Mouse (Mus musculus): ENCODE results near the gene Etfbkmt. TPM values are rescaled to one million over a fixed set of nuclear protein-coding genes. Genes with fewer than 3 reads are reported as not detected.
"Not testable (repeated sequence)": the region's sequence is repeated elsewhere in the genome, so short reads cannot be mapped to it uniquely, and the experiment has no call there.

The Etfbkmt gene
- total RNA-seq, 2 experiments from 2014 or later = 2.9 to 3.0 TPM

DNA sequence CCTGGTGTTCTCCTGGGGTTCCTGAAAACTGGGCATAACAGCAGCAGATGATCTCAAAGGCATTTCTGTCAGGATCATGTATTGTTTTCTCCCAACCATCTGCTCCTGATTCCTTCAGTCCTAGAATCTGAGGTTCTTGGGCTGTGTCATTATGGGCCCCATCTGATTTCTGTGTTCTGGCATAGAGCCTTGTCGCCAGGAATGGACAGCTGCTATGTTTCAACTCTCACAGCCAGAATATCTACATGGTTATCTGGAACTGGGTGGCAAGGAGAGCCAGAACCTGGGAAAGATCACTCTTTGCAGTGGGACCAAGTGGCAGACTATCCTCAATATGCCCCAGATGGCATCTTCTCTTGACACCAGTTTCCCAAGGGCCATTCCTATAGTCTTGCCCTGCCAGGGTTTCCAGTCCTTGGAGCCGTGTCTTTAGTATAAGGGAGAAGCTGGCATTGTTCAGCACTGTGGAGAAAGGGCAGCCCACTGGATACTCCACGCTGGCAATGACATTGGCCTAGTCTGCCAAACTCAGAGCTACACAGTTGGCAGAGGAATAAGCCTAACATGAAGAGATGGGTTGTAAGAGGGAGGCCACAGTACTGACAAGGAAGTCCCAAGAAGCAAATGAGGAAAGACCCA is 35.4 kb downstream of the Etfbkmt start:
- peak in 1 of 2 experiments; percentile 5 for DNase-seq (ENCODE audit: low spot score in 2 of 2)

- no peak for DNase-seq (ENCODE audit: low spot score in 2 of 2)
These were observed 39.4 kb downstream of the Etfbkmt start for GRCm38 (mm10) chr6:149179064-149179463.

DNA sequence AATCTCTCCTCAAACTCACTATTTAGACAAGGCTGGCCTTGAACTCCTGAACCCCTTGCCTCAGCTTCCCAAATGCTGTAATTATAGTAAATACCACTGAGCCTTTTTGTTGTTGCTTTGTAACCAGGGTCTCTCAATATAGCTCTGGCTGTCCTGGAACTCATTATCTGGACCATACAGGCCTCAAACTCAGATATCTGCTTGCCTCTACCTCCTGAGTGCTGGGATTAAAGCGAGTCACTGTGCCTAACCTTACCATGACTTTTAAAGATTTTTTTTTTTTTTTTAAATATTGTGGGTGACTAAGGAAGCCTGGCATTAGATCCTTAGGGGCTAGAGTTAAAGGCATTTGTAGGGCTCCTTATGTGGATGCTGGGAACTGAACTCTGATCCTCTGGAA is 44.4 kb downstream of the Etfbkmt start:
- DNase-seq (ENCODE audit: low spot score in 2 of 2) = no peak

- no peak for DNase-seq (ENCODE audit: low spot score in 2 of 2)
These were observed 47.7 kb downstream of the Etfbkmt start for GRCm38 (mm10) chr6:149187371-149187770.

- DNase-seq (ENCODE audit: low spot score in 2 of 2) = peak; percentile 92 to 98
These were observed 48.6 kb downstream of the Etfbkmt start, which contains the start of gene Amn1 for GRCm38 (mm10) chr6:149188041-149188924. Gene Amn1, minus strand, starts transcription at chr6:149188712.

DNA sequence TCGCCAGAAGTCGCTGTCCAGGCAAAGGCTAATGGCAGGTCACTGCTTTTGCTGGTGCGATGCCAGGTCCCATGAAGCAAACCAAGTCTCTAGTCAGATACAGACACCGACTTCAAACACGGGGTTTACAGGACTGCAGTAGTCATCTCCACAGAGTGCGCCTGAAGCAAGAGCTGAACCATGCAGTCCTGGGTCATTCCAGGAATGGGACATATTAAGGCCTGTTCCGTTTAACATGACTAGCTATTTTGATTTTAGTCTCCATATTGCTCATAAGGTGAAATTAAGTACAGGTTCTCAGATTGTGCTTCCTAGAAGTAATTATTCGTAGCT is 49.2 kb downstream of the Etfbkmt start:
- no peak for DNase-seq (ENCODE audit: low spot score in 2 of 2)

DNA sequence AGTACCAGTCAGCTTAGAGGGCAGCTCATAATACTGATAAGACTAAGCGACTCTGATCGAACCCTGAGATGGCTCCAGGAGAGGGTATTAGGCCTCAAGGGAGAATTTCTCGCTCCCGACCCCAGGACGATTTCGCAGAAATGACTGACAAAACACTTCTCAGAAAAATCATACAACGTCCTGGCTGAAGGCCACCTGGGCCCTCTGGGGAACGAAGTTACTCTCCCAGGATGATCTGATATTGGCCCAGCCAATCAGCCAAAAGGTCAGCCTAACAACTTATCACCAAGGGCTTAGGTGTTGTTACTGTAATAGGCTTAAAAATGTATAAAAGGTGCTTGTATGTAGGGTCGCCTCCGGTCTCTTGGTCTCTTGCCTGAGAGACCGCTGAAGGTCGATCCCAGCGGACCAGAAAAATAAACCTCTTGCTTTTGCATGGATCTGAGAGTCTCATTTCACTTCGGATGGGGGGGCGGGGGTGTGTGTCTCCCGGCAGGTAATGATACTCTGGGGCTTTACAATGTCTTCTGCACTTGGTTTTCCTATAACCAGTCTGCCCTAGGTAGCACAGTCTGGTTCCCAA is 49.8 kb downstream of the Etfbkmt start:
- peak in 1 of 2 experiments; percentile 1 for DNase-seq (ENCODE audit: low spot score in 2 of 2)

- DNase-seq (ENCODE audit: low spot score in 2 of 2) = not testable (repeated sequence)
These were observed 52.3 kb downstream of the Etfbkmt start for GRCm38 (mm10) chr6:149191951-149192350.

- no peak for DNase-seq (ENCODE audit: low spot score in 2 of 2)
These were observed 53.7 kb downstream of the Etfbkmt start for GRCm38 (mm10) chr6:149193276-149193905.

GRCm38 (mm10) chr6:149197116-149197515 is 57.5 kb downstream of the Etfbkmt start:
- DNase-seq (ENCODE audit: low spot score in 2 of 2) = no peak

DNA sequence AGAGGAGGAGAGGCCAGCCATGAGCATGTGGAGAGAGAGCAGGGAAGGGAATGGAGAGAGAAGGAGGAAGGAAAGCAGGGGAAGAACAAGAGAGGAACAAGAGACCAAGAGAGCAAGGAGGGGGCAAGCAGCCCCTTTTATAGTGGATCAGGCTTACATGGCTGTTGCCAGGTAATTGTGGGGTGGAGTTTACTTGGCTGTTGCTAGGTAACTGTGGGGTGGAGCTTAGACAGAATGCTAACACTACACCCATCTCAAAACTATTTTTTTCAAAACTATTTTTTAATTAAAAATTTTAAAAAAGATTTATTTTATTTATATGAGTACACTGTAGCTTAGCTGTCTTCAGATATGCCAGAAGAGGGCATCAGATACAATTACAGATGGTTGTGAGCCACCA is 58.9 kb downstream of the Etfbkmt start:
- no peak for DNase-seq (ENCODE audit: low spot score in 2 of 2)

Other genes with a start within 250 kb of the Etfbkmt start
- 10 to 100 TPM in 1 of 2 experiments, 1 to 10 TPM in 1; 7.7 to 11.2 TPM for gene Caprin2, start 243.6 kb upstream of the Etfbkmt start, total RNA-seq (2021)
- gene Sinhcaf, start 193.4 kb upstream of the Etfbkmt start, total RNA-seq (2021) = 1 to 10 TPM; 5.9 to 9.6 TPM
- gene Dennd5b, start 38.2 kb upstream of the Etfbkmt start, total RNA-seq (2021) = 10 to 100 TPM; 37.6 to 43.7 TPM
- gene Gm10203, start 9.7 kb upstream of the Etfbkmt start, total RNA-seq (2021) = not detected
- 10 to 100 TPM; 31.4 to 32.4 TPM for gene Amn1, start 48.9 kb downstream of the Etfbkmt start, total RNA-seq (2021)
- 10 to 100 TPM; 14.7 to 15.8 TPM for gene Resf1, start 169.6 kb downstream of the Etfbkmt start, total RNA-seq (2021)

All from layer of hippocampus, postnatal 14 days (tissue).